Mouse (Mus musculus): ENCODE results near the gene Atp8b3.

Atp8b3 gene

DNA sequence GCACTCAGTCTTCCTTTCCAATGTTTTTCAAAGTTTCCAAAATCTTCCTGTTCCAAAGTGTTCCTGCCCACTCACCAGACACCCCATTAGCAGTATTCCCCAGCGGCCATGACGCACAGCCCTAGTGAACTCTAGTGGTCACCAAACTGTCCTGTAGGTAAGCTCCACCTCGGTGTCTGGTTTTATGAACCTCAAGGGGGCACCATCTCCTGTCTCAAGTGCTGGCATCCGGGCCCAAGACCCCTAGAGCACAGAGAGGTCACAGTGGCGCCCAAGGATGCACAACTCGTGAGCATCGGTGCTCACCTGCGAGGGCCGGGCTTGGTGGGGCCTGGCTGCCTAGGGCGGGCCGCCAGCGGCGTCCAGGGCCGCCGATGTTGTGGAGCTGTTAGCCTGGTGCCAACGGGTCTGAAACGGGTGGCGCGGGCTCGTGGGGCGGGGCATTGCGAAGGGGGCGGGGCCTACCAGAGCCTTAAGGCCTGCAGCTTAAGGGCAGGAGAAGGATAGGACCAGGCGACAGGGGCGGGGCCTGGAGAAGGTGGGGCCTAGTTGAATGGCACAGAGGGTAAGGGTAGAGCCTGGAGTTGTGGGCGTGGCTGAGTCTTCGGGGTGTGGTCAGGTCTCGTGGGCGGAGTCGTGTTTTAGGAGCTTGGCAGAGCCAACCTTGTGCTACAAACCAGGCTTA lies at the start of gene Atp8b3:
Gene Atp8b3 (minus strand): TSS at position 415 of the 685 bp plus-strand sequence.
- DNase-seq = peak; percentile 95

DNA sequence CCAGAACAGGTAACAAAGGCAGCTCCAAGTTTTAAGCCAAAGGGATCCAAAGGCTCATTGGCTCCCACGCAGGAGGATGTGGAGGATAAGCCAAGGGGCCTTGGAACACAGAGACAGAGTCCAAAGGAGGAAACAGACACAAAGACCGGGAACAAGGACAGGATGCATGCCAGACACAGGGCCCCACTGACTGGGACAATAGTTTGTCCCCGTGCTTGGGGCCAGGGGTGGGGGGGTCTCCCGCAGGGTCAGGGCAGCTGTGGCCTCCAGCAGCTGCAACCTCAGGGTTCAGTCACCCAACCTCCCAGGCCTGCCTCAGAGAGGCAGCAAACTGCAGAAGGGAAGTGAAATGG lies 48.4 kb upstream of the Atp8b3 start:
- peak; percentile 74 for DNase-seq

DNA sequence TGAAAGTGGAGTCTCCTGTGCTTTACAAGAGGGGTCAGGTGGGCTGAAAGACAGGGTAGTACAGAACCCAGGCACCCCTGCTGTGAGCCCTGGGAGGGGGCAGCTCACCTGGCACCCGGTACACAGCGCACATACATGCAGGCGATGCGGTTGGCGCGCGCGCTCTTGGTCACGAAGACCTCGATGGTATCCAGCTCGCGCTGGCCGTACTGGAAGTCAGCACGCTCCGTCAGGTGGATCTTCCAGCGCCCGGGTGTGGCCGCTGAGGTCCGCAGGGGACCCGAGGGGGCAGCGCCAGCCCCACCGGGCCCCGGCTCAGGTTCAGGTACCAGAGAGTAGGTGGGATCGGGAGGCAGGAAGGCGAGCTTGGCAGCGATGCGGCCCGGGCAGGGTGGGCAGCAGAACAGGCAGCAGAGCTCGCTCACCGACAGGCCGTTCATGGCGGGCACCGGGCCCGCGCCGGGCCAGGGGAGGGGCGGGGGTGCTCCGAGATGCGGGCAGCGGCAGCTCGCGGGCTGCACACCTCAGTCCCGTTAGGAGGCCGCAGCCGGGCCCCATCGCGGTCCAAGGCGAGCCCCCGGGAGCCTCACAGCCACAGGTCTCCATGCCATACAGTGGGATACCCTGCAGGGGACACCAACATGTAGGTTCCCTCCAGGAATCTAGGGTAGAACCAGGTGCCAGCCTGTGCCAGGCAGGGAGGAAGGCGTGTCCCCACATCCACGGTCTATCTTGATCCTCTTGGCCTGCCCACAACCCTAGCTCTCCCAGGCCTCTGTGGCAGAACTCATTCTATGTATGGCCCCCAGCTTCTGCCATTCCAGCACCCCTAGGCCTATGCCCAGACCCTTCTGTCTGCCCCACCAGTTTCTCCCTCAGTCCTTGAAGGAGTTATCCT lies 47.7 kb upstream of the Atp8b3 start:
- no peak for DNase-seq

DNA sequence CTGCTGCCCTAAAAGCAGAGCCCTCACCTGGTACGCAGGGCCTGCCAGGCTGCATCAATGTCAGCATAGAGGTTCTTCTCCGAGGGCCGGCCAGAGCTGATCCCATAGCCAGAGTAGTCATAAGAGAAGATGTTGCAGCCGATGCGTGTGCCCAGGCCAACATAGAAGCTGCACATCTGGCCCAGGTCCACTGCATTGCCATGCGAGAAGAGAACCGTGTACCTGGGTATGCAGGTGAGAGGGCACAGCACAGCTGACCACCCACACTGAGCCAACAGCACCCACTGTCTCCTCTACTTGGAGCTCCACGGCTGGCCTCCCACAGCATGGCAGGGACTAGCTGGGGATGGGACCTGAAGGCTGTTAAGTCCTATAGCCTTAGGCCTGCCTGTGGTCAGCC lies 46.7 kb upstream of the Atp8b3 start:
- no peak for DNase-seq

DNA sequence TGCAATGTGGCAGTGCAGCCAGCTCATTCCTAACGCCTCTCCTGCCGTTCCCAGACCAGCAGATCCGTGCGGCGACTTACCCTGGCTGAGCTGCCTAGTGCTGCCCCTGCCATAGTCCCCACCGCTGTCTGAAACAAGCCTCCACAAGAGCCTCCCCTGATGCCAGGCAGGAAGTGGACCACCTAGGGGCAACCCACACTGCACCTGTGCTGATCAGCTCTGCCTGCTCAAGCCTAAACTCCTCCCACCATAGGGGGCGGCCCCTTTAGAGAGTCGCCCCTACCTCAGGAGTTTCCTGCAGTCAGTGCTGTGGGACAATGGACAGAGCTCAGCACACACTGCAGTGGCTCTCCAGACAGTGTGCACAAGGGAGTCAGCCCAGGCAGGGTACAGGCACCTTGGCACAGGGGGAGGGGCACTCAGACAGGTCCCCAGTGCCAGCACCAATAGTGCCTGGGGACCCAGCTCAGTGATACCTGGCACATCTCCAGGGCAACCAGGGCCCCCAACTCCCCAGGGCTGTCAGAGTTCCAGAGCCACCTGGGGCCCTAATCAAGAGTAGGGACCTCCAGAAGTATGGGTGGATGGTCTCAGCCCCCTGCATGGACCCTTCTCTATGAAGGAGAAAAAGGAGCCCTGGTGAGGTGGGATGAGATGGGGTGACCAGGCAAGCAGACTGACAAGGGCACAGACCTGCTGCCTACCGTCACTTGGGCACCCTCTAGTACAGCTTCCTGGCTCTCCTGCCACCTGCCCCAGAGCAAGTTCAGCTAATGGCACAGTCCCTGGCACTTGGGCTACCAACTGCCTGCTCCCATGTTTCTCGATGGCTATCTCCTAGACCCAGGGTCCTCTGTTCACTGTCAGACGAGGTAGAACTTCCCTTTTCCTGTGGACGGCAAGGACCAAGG lies 46.0 kb upstream of the Atp8b3 start:
- DNase-seq = no peak

DNA sequence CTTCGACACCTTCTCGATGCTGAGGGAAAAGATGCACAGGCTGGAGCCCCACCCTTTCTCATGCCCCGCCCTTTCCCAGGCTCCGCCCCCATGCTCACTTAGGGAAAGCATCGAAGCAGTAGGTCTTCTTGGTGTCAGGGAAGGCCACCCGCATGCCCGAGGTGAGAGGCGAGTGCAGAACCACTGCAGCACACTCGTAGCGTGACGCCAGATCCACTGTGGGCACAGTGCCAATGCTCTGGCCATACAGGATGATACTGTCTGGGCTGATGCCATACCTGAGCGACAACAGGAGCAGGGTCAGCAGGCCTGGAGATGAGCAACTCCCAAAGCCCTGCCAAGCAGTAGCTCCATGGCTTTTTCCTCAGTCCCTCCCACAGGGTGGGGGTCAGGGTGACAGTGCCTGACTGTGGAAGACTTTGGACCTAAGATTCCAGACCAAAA lies 45.1 kb upstream of the Atp8b3 start:
- DNase-seq = no peak

DNA sequence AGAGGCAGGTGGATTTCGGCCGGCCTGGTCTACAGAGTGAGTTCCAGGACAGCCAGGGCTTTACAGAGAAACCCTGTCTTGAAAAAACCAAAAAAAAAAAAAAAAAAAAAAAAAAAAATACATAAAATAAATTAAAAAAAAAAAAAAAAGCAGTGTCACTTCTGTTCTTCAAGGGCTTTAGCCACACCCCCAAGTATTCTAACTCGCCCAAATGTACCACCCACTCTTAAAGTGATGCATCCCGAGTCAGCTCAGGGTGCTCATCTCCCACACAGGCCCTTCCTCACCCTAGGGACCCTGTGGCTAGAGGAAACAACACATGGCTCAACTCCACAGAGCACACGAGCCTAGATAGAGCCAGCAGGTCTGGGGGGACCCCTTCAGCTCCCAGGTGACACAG lies 44.1 kb upstream of the Atp8b3 start:
- DNase-seq = no peak

DNA sequence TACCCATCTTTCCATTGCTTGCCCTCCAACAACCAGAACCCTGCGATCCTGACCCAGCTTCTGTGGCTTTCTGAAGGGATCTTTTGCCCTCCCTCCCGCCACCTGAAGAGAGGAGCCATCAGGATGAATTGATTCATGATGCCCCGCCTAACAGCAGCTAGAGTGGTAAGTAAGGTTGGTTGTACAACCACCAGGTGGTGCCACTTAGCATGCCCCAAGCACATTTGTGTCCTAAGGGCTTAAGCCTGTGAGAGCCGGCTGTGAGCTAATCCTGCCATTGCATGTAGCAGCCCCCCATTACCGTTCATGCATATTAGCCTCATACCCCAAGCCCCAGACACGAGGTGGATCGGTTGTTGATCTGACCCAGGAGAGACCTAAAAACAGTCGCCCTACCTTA lies 40.0 kb upstream of the Atp8b3 start:
- peak; percentile 86 for DNase-seq

DNA sequence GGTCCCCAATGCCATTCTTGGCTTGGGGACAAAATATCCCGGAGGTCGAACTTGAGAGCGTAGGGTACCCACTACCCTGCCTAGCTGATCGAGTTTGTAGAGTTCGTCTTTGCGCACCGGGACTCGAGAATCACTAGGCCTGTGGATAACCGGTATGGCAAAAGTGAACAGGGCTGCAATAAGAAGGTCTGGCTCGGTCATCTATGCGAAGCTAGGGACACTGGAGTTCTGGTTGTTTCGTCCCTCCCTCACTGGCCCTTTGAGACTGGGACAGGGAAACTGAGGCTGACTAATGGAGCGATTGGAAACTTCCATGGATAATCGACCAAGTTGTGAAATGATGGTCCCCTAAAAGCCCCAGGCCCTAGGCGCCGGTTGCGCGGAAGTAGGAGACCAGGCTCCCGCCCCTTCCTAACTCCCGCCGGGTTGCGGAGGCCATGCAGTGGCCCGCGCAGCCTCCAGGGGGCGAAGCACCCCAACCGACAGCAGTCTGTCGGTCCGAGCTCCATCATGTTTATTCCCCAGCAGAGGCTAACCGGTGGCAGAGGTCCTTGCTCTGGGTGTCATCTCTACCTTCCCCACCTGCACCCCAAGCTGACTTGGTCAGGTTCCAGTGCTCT lies 39.3 kb upstream of the Atp8b3 start:
- peak; percentile 91 for DNase-seq

DNA sequence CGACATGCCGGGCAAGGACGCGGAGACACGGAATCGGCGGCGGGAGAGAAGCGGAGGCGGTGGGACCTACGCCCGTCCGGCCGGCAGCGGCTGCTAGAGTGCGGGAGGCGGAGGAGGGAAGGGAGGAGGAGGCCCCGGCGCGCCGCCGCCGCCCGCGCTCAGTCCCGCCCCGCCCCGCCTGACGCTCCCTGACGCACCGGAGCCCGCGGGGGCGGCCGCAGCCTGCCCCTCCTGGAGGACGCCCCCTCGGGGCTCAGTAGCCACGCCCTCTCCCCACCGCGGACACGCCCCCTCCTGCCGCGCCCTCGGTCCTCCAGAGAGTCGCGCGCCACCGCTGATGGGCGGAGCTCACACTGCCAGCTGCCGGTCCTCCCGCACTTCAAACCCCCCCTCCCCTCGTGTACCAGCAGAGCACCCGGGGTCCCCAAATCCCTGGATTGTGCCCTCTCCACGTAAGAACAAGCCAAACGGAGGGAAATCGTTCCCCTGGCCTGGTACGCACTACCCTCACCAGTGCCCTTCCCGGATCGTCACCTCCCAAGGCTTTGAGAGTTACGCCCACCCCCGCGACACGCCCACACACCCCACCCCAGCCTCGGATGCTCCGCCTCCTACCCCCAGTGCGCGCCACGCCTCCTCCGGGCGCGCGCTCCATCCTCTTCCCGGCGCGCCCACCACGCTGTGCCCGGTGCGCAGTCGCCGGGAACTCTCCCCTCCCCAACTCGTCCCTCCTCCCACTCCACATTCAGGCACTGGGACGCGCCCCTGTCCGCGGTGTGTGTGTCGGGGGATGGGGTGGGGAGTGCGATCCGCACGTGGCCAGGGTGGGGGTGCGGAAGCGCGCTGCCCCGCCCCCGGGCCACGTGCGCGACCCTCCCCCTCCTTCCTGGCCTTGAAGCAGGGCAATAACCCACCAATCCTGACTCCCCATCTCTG lies 38.5 kb upstream of the Atp8b3 start, which contains the start of gene Klf16:
Gene Klf16 (minus strand): TSS at position 127 of the 936 bp plus-strand sequence.
- peak; percentile 98 for DNase-seq

DNA sequence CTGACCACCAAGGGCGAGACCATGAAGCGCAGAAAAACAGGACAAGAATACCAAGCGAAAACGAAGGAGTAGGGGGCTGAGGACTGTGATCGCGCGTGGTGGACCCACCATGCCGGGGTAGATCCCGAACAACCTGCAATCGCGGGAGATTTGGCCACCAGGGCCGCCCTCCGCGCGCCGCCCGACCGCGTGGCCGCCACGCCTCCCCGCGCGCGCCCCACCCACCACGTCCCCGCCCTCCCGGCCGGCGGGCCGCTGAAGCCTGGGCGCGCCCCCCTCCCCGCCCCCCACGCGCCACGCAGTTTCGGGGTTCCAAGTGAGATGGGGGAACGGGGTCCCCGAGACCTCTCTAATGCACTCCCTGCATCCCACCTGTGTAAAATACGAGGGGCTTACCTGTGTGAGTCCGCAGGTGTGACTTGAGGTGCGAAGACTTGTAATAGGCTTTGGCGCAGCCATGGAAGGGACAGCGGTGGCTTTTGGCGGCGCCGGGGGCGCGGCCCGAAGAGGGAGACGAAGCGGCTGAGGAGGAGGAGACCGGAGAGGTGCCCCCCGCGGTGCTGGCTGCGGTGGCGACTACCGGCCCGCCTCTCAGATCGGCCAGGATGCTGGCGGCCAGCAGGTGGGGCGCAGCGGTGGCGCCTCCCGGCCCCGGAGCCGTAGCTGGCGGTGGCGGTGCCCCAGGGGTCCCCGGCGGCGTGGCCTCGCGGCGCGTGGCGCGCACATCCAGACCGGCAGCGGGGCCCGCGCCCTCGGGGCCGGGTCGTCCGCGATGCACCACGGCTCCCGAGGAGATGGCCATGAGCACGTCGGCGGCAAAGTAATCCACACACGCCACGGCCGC lies 37.6 kb upstream of the Atp8b3 start:
- DNase-seq = peak; percentile 57

DNA sequence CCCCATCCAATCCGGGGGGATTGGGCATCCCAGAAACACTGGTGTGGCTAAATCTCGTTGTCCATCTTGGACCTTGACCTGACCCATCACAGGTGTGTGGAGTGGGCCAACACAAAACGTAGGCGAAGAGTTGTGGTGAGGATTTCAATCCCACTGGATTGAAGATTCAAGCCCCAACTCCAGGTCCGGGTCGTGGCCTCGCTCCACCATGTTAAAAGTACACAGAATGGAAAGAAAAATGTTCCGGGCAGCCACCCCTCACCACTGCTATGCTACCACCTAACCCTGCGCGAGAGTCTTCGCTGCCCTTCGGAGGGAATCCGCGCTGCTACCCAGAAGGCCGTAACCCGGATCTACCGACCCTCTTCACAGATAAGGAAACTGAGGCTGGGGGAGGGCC lies 37.0 kb upstream of the Atp8b3 start:
- DNase-seq = no peak

DNA sequence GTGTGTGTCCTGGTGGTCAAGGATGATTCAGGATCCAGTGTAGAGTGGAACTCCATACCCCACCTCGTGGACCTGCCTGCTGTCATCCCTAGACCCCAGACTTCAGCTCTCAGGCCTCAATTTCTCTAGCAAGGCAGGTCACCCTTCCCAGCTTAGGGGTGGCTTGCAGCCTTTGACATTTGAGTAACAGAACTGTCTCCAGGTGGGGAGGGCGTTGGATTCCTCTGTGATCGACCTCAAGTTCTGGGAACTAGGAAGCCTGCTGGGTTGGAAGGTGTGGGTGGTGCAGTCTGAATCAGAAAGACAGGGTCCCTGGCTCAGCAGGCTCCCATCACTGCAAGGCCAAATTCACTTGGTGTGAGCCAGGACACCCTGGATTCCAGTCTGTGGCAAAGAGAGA lies 36.0 kb upstream of the Atp8b3 start:
- DNase-seq = no peak

DNA sequence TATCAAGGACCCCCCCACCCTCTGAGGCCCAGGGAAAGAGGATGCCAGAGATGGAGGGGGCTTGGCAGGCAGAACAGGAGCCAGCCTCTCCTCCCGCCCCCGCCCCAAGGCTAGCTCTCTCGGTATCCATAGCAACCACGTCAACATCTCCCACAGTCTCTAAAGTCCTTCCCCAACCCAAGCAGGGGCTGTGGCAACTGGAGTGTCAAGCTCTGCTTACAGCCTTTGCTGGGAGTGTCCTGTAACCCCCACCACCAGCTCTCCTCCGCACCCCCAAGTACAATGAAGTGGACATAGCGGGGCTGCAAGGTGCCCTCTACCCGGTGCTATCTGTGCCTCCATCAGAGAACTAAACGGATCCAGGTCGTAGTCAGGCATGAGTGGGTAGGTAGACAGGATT lies 35.0 kb upstream of the Atp8b3 start:
- DNase-seq = no peak

DNA sequence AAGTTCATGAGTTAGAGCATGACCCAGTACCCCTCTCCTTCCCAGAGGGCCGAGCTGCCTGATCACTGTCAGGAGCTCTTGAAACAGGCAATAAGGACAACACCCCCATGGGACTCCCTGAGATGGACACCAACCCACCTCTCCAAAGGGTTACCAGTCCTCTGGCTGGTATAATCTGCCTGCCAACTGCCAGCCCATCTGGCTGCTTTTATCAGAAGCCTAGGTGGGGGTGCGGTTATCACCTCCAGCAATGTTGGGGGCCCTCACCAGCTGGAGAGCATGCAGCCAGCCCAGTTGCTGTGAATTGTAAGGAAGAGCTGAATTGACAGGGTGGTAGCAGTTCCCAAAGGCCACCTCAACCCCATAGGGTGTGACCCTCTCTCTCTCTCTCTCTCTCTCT lies 33.6 kb upstream of the Atp8b3 start:
- no peak for DNase-seq

DNA sequence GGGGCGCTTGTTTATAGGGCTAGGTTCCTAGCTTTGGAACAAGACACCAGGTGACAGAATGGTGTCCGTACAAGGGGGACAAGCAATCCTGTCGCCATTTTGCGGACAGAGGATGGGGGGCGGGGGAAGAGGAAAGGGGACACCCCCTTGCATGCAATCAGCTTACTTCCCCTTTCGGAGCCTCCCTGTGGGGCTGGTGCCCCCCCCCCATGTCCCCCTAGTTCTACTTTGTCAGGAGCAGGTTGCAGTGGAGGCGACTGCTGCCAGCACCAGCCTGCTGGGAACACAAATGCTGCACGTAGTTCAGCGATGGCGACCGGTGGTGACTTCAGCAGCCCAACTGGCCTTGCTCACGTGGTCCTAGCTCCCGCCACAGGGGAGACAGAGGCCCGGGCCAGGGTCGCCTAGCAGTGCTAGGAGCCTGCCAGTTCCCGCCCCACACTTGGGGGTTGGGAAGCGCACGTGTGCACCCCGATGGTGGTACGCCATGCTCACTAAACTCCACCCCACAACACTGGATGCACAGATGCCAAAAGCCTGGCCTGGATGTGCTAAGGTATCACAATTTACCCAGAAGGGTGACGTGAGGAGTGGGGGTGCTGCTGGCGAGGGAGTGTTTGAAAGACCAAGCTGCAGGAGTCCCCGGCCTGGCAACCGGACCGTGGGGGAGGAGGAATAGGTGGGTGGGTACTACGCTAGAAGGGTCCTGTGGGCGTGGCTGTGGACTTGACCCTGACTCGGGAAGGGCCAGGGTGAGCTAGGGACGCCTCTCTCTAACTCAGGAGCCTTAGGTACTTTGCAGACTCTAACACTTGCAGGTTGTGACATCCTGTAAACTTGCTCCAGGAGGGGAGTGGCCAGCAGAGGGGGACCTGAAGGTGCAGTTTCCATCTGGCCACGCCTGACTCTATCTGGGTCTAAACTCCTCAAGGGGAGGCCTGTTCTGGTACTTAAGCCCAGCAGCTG lies 32.2 kb upstream of the Atp8b3 start:
- DNase-seq = peak; percentile 55

DNA sequence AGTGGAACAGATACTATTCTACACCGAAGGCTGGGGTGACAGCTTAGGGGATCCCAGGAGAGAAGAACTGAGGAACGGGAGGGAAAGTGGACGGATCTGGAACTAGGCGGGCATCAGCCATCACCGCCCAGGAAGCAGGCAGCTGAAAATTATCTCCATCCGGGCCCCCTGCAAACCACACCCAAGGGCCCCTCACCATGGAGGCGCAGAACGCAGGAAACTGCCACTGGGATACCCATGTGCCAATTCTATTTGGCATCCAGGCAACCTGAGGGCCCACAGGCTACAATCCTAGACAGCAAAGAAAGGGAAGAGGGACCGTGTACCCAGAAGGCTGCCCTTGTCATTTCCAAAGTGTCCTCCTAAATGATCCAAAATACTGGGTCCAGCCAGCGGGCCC lies 31.5 kb upstream of the Atp8b3 start:
- no peak for DNase-seq

DNA sequence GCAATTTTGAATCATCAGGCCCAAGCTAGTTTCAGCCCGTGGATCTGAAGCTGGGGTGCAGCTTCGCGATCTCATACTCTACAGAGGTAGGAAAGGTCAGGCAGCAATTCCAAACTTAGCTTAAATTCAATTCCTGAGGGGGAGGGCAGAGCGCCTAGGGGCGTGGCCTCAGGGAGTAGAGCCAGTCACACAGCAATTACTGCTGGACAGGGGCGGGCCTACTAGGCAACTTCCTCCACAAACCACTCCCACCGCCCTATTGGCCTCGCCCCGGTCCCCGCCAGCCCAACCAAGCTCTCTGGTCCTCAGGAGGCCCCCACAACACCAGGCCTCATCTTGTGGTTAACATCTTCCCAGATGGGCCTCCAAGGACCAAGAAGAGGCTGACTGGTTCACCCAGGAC lies 30.7 kb upstream of the Atp8b3 start:
- DNase-seq = peak; percentile 86

DNA sequence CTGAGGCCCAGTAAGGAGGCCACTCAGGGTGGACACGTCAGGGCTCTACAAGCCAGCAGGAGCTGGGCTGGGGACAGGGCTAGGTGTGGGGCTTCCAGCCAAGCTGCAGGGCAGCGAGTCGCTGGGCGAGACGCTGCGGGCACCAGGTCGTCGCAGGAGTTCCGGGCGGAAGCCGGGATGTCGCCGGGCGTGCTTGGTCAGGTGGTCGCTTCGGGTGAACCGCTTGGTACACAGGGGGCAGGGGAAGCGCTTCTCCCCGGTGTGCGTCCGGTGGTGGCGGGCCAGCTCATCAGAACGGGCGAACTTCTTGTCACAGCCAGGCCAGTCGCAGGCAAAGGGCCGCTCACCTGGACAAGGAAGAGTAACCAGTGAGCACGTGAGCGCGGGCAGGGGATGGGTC lies 30.0 kb upstream of the Atp8b3 start:
- DNase-seq = no peak
